Mouse (Mus musculus): ENCODE measurements around the gene Obscn.
A peak's percentile ranks its signal among the peaks of the same experiment; 100 is the strongest.
"Not testable (repeated sequence)": the region's sequence is repeated elsewhere in the genome, so short reads cannot be mapped to it uniquely, and the experiment has no call there.

Obscn gene

DNA sequence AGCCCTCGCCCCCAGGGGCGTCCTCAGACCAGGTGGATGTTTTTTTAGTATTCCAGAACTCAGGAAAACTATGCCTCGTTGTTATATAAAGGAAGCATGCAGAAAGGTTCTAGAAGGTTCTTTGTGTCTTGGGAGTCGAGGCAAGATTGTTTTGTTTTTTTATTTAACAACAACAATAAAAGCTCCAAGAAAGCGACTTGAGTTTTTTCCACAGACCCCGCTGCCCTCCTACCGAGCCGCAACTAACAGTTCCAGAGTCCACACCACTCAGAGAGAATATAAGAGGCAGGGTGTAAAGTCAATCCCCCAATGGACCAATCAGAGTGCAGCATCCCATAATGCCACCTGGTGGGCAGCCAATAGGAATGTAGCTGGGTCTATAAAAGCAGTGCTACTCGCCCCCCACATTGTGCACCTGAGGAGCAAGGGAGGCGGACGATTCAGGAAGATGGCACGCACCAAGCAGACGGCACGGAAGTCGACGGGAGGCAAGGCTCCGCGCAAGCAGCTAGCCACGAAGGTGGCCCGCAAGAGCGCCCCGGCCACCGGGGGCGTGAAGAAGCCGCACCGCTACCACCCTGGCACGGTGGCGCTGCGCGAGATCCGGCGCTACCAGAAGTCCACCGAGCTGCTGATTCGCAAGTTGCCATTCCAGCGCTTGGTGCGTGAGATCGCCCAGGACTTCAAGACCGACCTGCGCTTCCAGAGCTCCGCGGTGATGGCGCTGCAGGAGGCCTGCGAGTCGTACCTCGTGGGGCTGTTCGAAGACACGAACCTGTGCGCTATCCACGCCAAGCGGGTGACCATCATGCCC lies 174.6 kb downstream of the Obscn start:
- no peak for DNase-seq (ENCODE audit: low spot score)

- DNase-seq (ENCODE audit: low spot score) = no peak
Observed at GRCm38 (mm10) chr11:58959921-58960465, 176.2 kb downstream of the Obscn start.

DNA sequence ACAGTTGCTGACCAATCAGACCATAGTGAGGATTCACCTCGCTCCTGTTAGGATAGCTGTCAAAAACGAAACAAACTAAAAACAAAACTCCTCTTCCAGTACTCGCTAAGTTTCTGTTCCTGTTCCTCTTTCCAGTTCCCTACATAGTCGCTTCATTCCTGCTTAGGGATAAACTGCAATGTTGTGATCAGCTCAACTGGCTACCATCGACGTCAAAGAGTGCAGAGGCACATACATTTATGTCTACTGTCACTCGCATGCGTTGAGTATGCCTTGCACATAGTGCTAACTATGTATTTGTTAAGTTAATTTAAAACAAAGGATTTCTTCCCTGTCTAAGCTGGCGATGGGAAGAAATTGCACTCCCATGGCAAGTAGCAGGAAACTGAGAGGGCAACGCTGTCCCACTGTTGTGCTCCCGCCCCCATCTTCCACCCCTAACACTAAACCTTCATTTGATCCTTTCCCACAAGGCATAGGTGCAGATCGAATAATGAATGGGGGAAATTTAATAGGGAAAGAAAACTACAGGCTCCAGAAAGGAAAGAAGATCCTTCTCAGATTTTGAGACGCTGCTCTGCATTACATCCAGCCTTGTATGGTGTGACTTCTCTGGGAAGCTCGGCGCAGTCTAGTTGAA lies 176.9 kb downstream of the Obscn start:
- DNase-seq (ENCODE audit: low spot score) = no peak

DNA sequence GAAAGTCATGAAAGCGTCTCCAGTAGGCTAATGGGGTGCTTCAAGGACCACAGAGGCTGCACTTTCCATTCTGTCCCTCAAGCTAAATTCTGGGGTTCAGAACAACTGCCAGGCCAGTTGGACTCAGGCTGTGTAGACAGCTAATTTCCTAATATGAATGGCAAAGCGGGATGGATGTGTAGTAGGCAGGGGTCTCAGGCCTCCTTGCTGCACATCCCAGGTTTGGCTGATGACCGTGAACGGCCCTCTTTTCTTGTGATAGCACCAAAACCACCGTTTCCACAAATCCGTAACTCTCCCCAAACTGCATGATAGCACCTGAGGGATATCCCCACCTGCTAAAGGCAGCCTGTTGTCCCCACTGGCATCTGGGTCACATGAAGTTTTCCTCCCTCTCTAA lies 177.7 kb downstream of the Obscn start:
- no peak for DNase-seq (ENCODE audit: low spot score)

DNA sequence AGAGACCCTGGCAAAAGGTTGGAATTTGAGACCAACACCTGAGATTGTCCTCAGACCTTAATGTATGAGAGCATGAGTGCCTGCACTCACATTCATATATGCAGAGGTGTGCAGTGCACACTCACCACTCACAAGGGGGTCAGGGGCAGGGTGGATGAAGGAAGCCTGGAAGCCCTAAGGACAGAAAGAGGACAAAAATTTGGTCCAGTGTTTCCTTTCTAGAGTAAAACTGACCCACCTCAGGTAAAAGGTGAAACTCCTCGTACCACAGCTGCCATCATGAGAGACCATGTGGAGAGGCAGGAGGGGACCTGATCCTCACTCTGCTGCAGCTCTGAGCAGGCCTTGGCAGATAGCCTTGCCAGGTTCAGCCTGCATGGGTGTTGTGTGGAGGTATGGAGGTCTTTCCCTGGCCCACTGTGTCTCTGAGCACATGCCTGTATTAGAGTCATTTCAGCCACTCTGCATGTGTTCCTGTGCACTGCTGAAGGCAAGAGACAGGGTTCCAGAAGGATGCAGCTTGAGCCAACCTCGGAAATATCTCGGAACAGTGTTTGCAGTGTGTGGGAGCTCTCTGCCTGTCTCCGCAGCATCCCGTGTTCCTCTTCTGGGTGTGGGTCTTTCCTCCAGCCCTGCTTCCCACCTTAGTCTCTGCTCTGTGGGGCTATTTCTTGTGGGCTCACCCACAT lies 178.8 kb downstream of the Obscn start:
- no peak for DNase-seq (ENCODE audit: low spot score)

DNA sequence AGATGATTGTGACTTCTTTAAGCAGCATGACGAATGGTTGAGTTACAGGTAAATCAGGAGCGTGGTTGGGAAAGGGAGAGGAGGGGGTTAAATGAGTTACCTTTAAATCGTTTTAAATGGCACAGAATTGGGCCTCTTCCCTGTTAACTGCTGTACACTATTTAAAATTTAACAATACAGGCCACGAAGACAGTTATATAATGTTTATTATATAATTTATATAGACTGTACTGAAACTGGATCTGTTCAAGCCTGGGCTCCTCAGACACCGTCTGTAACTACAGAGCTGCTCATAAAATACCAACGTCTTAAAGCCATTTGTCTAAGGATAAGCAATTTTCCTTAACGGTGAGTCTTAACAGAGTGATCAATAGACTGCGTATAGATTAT lies 180.3 kb downstream of the Obscn start:
- DNase-seq (ENCODE audit: low spot score) = no peak

GRCm38 (mm10) chr11:58955143-58955867 lies 180.9 kb downstream of the Obscn start:
- no peak for DNase-seq (ENCODE audit: low spot score)

DNA sequence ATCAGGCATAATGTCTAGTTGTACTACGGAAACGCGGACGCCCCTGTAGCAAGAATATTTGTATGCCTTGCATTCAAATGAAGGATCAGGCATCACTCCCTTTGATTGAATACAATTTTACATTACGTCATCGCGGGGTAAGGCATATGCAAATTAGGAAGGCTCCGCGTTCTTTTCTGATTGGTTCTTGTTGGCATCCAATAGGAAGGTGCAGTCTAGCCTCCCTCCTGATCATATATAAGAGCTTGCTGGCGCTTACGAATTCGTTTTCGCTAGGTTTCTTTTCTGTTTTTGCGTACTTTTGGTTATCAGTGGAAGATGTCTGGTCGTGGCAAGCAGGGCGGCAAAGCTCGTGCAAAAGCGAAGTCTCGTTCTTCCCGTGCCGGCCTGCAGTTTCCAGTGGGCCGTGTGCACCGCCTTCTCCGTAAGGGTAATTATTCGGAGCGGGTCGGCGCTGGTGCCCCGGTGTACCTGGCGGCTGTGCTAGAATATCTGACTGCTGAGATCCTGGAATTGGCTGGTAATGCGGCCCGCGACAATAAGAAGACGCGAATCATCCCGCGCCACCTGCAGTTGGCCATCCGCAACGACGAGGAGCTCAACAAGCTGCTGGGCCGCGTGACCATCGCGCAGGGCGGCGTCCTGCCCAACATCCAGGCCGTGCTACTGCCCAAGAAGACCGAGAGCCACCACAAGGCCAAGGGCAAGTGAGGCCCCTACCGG lies 181.6 kb downstream of the Obscn start, which contains the start of the genes Hist3h2a and Trim17:
Hist3h2a (plus strand) TSS at position 266 of the 723 bp plus-strand sequence.
Trim17 (plus strand) TSS at position 266 of the 723 bp plus-strand sequence.
- DNase-seq (ENCODE audit: low spot score) = peak; percentile 99

DNA sequence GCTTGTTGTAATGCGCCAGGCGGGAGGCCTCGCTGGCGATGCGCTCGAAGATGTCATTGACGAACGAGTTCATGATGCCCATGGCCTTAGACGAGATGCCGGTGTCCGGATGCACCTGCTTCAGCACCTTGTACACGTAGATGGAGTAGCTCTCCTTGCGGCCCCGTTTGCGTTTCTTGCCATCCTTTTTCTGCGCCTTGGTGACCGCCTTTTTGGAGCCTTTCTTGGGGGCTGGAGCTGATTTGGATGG lies 182.1 kb downstream of the Obscn start:
- DNase-seq (ENCODE audit: low spot score) = not testable (repeated sequence)

GRCm38 (mm10) chr11:58953351-58954169 lies 182.6 kb downstream of the Obscn start:
- DNase-seq (ENCODE audit: low spot score) = no peak

DNA sequence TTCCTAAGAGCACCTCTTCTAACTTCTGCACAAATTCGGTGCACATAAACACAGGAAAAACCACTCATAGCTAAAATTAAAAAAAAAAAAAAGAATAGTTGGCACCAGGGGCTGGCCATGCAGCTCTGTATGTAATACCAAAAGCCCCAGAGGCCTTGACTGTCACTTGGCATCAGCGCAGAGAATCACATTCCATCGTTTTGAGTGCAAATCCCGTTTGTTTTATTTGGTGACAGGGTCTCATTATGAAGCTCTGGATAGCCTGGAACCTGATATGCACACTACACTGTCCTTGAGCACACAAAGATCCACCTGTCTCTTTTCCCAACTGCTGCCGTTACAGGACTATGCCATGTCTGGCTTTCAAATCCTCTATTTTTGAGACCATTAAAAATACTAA lies 185.0 kb downstream of the Obscn start:
- DNase-seq (ENCODE audit: low spot score) = no peak

GRCm38 (mm10) chr11:58949480-58950431 lies 186.4 kb downstream of the Obscn start:
- DNase-seq (ENCODE audit: low spot score) = no peak

DNA sequence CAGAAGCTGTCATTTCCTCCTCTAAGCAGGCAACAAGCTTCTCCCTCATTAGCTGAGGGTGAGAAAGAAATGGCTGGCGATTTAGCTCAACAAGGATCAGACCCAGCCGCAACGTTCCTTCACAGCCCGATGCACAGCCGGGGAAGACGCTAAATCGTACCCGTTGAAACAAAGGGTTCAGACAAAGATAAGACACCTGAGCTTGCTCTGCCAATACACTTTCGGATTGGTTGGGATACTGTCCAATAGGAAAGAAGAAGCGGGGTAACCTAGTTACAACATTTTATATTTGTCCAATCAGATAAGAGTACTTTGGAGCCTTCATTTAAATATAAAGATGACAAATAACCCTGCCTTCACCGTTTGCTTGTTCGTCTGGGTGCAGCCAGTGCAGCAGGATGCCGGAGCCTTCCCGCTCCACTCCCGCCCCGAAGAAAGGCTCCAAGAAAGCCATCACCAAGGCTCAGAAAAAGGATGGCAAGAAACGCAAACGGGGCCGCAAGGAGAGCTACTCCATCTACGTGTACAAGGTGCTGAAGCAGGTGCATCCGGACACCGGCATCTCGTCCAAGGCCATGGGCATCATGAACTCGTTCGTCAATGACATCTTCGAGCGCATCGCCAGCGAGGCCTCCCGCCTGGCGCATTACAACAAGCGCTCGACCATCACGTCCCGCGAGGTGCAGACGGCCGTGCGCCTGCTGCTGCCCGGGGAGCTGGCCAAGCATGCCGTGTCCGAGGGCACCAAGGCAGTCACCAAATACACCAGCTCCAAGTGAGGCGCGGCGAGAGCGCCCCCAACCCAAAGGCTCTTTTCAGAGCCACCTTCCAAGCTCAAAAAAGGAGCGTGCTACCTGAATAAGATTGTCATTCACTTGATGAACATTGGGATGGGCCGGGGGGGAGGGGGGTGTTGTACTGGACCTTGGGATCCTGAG lies 187.4 kb downstream of the Obscn start, which contains the start of gene Hist3h2ba:
Hist3h2ba (plus strand) TSS at position 379 of the 938 bp plus-strand sequence.
- DNase-seq (ENCODE audit: low spot score) = peak; percentile 88

- no peak for DNase-seq (ENCODE audit: low spot score)
Observed at GRCm38 (mm10) chr11:58947798-58948528, 188.2 kb downstream of the Obscn start.

- no peak for DNase-seq (ENCODE audit: low spot score)
Observed at GRCm38 (mm10) chr11:58947306-58947705, 188.9 kb downstream of the Obscn start.
